Mouse (Mus musculus) C2C12 (cell line): ENCODE data around the gene Slc24a3.

Experiments
- CEBPB ChIP-seq: IDR thresholded peaks from one replicate; pipeline ENCODE4 v1.6.1; 2011; ENCODE audit warnings: low read depth, mild to moderate bottlenecking, control low read depth, moderate library complexity
- CTCF ChIP-seq: IDR thresholded peaks from one replicate; pipeline ENCODE4 v1.5.1; 2011; ENCODE audit not compliant: control insufficient read depth, insufficient read depth, insufficient read length
- FOSL1 ChIP-seq: IDR thresholded peaks from one replicate; pipeline ENCODE4 v1.8.0; 2011; ENCODE audit warnings: mild to moderate bottlenecking, low read length; ENCODE audit not compliant: poor library complexity, insufficient read depth, severe bottlenecking
- MAX ChIP-seq: IDR thresholded peaks from one replicate; pipeline ENCODE4 v1.6.1; 2011; ENCODE audit warnings: mild to moderate bottlenecking, control low read depth
- MYOD1 ChIP-seq: IDR thresholded peaks from one replicate; pipeline ENCODE4 v1.6.1; 2011; ENCODE audit warnings: low read depth; ENCODE audit not compliant: control insufficient read depth, insufficient read length
- USF1 ChIP-seq: IDR thresholded peaks from one replicate; pipeline ENCODE4 v1.6.1; 2011; ENCODE audit warnings: low read depth, mild to moderate bottlenecking, control low read depth, moderate library complexity

GRCm38 (mm10) chr2:145401996-145402395, 234.4 kb downstream of the Slc24a3 start:
- TF ChIP-seq CTCF, result no peak
- TF ChIP-seq MAX, result no peak
- TF ChIP-seq MYOD1, result no peak
- TF ChIP-seq CEBPB, result no peak
- TF ChIP-seq USF1, result no peak
- no peak for TF ChIP-seq FOSL1
